Mouse (Mus musculus): ENCODE results near the gene Tmc8.
"Not testable (repeated sequence)": the region's sequence is repeated elsewhere in the genome, so short reads cannot be mapped to it uniquely, and the experiment has no call there.

Tmc8 gene

DNA sequence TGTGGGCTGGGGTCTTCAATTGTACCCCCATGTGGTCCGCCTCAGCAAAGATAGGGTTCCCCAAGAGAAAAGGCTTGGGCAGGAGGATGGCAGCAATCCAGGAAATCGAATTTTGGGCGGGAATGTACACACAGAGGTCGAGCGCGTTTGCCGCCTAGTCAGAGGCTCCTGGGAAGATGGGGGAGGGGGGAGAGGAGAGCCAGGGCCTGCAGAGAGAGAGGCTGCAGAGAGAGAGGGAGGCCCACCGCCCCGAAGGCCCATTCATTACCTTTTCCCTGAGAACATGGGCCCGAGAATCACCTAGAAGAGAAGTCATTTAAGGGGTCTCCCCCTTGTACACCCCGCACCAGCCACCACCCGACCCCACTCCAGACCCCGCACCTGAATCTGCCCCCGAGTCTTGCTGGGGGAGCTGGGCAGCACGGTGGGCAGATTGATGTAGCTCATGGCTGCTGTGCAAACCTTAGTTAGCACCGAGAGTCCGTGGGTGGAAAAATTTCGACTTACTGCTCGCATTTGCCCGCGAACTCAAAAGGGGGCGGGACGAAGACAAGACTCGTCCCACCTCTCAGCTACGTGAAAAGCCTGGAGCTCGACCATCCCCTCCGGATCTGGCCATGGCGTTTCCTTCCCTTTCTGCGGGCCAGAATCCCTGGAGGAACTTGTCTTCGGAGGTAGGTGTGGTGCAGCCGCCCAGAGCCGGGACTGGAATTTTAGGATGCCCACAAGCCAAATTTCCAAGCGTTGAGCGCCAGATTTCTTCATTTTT lies 43.6 kb downstream of the Tmc8 start, which contains the start of the genes Afmid and Tk1:
TSS of gene Afmid (plus strand) at position 592 of the 769 bp plus-strand sequence.
TSS of gene Tk1 (minus strand) at position 760 of the 769 bp plus-strand sequence.
- no peak for DNase-seq (ENCODE audit: low spot score in 2 of 2)

DNA sequence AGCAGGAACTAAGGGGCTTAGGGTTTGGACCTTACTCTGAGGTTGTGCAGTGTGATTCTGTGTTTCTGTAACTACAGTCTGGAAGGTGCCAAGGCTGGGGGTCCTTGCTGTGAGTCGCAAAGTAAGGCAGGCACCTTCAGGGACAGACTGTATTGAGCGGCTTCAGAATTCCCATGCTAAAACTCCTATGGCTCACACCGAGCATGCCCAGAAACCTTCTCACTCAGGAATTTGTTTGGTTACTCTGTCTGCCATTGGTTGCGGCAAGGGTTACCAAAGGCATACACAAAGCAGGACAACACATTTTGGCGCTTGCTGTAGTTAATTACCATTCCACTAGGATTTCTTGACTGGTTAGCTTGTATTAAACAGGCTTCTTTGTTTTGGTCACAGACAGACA lies 44.3 kb downstream of the Tmc8 start:
- DNase-seq (ENCODE audit: low spot score in 2 of 2) = no peak

DNA sequence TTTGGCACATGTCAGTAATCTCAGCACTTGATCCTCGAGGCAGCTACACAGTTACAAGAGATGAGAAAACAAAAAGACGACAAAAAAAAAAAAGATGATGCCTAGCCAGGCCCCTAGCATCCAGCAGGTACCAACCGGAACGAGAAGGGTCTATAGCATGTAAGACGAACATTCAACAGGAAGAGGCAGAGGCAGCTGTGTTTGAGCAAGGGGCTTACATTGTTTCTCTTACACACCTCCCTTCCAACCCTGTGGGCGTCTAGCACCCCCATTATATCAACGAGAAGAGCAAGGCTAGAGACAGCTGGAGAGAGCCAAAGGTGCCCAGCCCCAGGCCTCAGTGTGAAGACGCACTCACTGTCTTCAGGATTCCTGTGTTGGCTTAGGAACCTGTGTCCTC lies 45.0 kb downstream of the Tmc8 start:
- no peak for DNase-seq (ENCODE audit: low spot score in 2 of 2)

DNA sequence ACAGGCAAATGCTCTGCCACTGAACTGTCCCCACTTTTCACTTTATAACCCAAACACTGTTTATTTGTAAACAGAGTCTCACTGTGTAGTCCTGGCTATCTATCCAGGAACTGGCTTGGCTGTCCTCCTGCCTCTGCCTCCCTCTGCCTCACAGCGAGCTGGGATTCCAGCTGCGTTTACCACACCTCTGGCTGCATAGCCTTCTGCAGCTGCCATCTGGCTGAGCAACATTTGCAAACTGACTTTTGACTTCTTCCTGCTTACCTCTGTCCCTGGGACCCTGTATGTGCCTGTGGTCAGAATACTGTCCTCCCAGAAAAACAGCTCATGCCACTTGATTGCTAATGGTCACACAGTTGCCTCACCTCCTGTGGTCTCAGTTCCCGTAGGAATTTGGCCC lies 45.5 kb downstream of the Tmc8 start:
- DNase-seq (ENCODE audit: low spot score in 2 of 2) = no peak

DNA sequence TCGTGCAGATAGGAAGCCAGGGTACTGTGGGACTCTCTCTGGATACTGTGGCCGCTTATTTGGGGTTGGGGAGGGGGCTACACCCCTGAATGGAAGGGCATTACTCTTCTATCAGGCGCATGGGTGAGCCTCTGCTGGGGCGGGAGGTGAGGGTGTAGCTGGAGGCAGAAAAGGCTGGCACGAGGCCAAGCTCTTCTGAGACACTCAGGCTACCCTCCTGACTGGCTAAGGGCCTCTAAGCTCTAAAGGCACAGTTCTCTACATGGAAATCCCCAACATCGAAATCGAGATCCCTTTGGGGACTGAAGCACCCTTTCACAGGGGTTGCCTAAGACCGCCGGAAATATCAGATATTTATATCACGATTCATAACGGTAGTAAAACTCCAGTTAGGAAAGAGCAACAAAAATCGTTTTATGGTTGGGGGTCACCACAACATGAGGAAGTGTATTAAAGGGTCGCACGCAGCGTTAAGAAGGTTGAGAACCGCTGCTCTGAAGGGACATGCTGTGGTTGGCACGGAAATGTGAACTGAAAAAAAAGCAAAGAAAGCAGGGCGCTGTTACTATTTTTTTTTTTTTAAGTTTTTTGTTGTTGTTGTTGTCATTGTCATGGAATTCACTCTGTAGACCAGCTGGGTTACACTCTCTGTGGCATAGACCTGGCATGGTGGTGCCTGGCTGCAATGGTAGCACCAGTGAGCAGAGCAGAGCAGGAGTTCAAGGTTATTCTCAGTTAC lies 46.4 kb downstream of the Tmc8 start:
- no peak for DNase-seq (ENCODE audit: low spot score in 2 of 2)

DNA sequence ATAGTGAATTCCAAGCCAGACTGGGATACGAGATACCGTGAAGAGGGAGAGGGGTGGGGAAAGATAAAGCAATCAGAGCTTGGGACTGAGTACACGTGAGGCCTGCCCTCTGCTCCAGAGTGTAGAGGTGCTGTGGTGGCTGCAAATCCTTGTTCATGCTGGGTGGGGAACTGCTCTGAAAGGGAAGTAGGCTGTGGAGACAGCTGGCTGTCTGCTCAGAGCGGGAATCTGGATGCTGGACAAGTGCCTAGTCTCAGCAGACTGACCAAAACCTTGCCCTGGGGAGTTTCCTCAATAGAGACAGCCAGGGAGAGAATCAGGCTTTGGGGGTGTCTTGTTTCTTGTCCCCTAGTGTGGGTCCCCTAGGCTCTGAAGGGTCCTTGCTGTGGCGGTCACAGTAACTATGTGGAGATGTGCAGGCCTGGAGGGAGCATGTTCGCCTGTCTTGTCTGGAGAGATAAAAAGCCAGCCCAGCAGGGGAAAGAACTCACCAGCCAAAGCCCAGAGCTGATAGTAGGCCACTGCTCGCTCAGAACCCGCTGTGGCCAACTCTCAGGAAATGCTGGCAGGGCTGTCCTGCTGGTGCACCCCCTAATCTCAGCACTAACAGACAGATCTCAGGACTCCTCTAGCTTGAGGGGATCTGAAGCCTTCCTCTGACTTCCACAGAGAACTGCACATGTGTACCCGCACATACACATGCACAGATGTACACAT lies 47.2 kb downstream of the Tmc8 start:
- no peak for DNase-seq (ENCODE audit: low spot score in 2 of 2)

DNA sequence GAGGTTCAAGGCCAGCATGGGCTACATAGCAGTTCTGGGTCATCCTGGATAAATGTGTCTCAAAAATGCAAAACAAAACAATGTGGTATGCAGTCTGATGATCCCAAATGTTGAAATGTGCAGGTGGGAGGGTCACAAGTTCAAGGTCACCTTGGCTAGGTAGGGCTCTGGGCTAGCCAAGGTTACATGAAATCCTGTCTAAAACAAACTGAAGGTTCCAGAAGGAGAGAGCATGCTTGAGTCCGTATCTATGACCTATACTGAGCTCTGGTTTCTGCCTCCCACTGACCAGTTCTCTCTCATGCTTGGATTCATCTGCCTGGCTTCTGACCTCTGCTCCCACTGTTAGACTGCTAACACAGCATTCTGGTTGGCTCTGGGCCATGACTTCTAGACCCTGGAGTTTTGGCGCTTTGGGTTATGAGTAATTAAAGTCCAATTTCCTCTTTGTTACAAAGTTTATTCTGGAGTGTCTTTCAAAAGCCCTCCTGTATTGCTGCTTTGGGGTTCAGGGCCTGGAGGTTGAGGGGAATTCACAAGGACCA lies 47.9 kb downstream of the Tmc8 start:
- DNase-seq (ENCODE audit: low spot score in 2 of 2) = no peak

DNA sequence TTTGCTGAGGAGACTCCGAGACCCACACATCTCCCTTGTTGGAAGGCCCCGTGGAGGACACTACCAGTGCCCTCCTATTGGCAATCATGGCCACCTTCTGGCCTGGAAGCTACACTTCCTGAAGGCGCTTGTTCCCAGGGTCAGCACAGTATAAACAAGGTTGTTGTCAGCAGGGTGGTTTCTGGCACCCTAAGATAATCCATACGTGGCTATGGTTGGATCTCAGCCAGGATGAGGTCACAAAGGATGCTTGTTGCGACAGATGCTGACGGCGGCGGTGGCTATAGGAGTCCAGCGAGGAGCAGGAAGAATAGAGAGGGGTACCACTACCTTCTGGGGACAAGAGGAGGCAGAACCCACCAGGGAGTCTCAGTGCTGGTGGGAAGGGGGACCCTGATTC lies 48.5 kb downstream of the Tmc8 start:
- DNase-seq (ENCODE audit: low spot score in 2 of 2) = no peak

DNA sequence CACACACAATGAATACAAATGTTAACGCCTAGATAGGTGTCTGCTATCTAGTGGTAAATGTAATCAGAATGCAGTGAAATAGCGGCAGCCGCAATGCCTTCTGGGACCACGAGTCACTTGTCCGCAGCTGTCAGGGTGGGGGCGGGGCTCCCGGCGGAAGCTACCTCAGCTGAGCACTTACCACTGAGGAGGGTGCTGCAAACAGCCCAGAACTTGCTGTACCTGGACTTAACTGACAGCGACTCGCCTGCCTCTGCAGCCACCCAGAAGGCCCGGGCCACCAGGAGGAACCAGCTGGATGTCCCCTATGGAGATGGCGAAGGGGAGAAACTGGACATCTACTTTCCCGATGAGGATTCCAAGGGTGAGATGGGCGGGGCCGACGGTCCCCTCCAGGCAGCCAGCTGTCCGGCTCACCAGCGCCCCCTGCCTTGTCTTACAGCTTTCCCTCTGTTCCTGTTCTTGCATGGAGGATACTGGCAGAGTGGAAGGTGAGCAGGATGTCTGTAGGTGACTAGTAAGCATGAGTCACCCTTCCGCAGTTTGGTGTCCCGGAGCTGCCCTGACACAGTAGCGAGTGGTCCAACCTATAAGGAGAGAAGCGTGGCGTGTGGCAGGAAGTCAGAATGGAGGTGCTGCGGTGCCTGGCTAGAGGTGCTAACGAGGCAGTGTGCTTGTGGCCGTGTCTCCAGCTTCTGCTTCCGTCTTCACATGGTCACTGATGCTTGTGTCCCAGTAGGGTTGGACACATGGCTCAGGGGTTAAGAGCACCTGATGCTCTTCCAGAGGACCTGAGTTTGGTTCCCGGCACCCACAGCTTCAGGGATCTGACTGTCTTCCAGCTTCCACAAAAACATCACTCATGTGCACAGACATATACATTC lies 50.5 kb downstream of the Tmc8 start:
- peak in 1 of 2 experiments; percentile 54 for DNase-seq (ENCODE audit: low spot score in 2 of 2)

DNA sequence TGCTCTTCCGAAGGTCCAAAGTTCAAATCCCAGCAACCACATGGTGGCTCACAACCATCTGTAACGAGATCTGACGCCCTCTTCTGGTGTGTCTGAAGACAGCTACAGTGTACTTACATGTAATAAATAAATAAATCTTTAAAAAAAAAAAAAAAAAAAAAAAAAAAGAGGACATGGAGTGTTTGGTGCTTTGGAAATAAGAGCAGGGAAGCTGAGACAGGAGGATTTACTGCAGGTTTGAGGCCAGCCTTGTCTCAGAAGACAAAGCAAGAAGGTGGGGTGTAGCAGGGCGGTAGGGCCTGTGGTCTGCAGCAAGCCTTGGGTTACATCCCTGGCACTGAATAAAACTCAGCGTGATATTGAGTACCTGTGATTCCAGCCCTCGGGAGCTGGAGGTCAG lies 51.6 kb downstream of the Tmc8 start:
- DNase-seq (ENCODE audit: low spot score in 2 of 2) = not testable (repeated sequence)

DNA sequence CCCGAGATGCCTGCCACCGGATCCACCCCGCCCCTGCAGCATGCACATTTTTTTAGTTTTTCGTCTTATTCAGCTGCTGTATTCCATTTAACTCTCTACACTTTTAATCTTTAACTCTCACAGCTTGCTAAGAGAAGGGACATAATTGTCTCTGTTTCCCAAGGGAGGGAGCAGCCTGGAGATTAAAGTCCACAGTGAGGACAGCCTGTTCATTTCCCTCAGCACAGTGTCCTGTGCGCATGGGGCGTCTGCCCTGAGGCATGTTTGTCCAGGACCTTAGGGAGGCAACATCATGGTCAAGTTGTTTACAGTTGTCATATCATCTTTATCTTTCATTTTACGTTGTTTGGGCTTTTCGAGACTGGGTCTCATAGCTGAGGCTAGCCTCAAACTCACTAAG lies 52.2 kb downstream of the Tmc8 start:
- no peak for DNase-seq (ENCODE audit: low spot score in 2 of 2)

DNA sequence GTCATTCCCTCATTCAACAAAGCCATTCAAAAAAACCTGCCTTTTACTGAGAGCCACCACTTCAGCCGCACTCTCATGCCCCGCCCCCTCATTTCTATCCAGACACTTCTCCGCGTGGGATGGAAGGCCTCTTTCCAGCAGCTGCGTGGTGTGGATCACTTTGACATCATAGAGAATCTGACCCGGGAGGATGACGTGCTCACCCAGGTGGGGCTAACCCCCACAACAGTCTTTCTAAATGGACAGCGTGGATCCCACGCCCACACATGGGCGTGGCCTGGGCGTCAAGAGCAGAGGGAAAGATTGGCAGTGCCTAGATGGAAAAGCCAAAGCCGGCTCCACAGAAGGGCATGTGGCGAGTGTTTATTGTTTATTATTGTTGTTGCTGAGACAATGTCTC lies 54.4 kb downstream of the Tmc8 start:
- peak in 1 of 2 experiments; percentile 37 for DNase-seq (ENCODE audit: low spot score in 2 of 2)

DNA sequence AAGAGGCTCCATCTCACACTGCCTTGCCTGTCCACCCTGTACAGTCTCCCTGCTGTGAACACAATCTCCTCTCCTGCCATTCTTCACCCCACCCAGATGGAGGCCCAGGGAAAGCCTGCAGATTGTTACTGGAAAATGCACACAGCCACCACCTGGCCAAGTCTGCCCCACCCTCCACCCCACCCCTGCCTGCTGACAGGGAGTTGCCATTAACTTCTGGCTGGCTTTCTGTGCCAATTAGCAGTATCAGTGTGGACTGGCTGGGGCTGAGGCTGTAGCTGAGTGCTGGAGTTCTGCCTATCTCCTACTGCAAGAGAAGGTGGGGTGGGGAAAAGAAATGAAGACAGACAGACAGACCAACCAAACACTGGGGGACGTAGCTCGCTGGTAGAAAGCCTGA lies 56.7 kb downstream of the Tmc8 start:
- no peak for DNase-seq (ENCODE audit: low spot score in 2 of 2)

DNA sequence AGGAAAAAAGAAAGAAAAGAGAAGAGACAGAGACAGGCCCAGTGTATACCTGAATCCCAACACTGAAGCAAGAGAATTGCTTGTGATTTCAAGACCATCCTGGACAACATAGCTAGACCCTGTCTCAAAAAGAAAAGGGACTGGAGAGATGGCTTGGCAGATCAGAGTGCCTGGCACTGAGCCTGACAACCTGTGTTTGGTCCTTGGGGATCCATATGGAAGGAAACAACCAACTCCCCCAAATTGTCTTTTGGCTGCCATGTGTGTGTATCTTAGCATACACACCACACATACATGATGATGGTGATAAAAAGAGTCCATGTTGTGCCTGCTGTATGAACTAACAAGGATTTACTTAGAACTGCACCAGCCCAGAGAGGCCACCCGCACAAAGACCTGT lies 57.1 kb downstream of the Tmc8 start:
- no peak for DNase-seq (ENCODE audit: low spot score in 2 of 2)

DNA sequence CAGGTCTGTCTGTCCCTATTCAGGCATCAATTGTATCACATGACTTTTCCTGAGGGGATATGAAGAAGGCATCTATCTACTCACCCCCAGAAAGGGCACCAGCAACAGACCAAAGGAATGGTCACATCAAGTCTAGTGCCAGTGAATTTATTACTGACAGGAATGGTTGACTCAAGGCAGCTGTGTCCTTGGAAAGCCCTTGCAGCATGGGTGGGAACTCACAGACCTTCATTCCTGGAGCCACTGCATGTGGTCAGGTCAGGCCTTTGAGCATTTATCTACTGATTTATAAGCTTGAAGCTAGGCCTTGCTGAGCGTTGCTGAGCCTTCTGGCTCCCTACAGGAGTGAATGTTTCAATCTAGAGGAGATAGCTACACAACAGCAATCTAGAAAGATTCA lies 59.0 kb downstream of the Tmc8 start:
- no peak for DNase-seq (ENCODE audit: low spot score in 2 of 2)
